Mouse (Mus musculus): ENCODE measurements at regions not wholly inside any gene's neighbourhood (a gene's known extent, or its start where the extent isn't known, plus 50 kb on each side); places are given as distances from the start of the nearest gene placed in this dataset.
"Not testable (repeated sequence)": the region's sequence is repeated elsewhere in the genome, so short reads cannot be mapped to it uniquely, and the experiment has no call there.

DNA sequence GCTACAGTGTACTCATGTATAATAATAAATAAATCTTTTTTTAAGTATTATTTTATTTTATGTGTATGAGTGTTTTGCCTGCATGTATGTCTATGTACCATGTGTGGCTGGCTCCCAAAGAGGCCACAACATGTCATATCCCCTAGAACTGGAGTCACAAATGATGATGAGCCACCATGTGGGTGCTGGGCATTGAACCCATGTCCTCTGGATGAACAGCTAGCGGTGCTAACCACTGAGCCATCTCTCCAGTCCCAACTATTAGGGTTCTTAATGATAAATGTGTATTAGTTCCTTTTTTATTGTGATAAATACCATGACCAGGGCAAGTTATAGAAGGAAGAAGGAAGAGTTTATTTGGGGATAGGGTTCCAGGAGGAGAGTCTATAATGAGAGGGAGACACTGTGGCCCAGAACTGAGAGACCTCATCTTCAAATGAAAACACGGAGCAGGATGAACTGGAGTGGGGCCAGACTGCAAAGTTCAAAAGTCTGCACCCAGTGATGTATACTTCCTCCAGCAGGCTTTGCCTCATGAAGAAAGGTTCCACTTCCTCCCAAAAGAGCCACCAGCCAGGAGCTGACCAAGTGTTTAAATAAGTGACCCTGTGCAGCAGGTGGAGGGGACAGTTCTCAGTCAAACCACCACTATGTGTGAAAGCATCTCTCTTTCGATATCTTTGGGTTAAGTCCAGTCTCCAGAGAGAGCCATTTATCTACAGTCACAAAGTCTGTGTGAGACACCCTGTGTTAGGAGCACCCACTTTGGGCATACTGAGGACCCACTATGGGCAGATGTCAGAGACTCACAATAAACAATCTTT lies 69.8 kb upstream of the Cpsf6 start:
- no peak for DNase-seq (ENCODE audit: low spot score in 2 of 2)

DNA sequence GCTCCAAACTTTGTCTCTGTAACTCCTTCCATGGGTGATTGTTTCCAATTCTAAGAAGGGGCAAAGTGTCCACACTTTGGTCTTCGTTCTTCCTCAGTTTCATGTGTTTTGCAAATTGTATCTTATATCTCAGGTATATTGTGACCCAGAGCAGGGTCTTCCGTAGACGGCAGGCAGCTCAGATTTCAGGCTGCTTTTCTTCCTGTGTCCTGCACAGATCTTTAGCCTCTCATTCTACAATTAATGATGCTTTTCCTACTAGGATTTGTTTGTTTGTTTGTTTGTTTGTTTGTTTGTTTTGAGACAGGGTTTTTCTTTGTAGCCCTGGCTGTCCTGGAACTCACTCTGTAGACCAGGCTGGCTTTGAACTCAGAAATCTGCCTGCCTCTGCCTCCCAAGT lies 69.0 kb upstream of the Cpsf6 start:
- not testable (repeated sequence) for DNase-seq (ENCODE audit: low spot score in 2 of 2)

DNA sequence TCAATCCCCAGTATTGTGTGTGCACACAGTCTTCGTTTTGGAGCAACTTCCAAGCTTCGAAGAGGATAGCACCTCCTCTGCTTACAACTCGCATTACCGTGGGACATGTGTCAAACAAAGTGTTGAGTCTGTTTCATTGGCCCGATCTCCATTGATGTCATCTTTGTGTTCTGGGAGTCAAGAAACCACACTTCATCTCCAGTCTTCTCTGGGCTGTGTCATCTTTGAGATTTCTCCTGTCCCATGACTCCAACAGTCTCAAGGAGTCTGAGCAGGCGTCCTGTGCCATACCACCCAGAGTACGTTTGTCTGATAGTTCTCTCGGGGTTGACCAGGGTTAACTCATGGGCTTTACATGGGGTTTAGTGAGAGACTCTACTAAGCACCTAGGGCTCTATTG lies 67.8 kb upstream of the Cpsf6 start:
- DNase-seq (ENCODE audit: low spot score in 2 of 2): no peak

DNA sequence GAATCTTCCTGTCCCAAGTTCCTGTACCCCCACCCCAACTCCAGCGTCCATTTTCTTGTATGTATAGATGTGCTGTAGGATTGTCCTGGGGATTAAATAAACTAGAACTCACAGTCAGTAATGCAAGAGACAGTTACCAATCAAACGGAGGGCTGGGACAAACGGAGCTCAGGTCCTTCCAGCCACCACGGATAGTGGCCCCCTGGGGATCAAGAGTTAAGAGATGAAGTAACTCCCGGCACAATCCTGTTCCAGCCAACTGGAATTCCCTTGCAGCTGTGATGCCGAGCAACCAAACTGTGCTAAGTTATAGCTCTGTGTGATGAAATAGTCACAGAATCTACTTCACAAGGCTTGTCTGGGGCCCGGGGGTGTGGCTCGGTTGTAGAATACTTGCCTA lies 67.4 kb upstream of the Cpsf6 start:
- DNase-seq (ENCODE audit: low spot score in 2 of 2): no peak

DNA sequence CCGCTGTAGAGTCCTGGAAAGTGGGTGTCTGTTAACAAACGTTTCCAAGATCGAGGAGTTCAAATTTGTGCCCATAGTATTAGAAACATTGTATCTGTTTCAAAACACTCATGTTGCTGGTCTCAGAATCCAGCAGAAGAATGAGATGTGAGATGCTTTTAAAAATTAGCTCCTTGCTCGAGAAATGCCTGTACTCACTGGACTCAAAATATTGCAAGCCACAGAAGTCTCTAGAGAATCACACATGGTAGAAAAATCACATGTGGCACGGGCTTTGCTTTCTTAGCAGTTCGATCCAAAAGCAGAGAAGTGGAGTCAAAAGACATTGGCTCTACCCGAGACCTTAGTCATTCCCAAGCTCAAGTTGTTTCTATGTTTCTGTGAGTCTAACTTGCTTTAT lies 67.0 kb upstream of the Cpsf6 start:
- DNase-seq (ENCODE audit: low spot score in 2 of 2): no peak

DNA sequence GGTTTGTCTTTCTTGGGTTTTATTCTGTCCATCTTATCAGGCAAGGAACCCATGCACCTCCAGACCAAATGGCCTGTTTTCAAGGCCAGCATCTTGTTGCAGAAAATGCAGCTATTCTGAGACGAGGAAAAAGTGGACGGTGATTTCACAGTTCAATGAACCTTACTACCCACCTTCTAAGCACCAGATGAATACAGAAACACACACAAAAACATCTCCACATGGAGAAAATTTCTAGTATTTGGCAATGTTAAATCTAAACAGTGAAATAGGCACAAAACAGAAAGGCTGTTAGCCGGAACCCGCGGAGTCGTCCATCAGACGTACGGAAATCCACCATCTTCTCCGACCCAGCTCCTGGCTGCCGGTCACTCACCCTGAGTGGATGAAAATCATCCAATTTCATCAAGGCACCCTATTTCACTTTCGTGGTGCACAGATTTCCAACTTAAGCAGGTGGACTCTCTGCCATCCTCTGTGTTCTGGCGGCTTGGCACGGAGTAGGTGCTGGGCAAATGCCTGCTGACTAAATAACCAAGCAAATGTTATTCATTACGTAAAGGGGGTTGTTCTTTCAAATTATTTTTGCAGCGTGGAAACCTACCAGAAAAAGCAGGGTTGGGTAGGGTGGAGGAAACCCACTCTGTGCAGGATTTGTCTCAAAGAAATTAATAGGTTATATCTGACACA lies 66.1 kb upstream of the Cpsf6 start:
- DNase-seq (ENCODE audit: low spot score in 2 of 2): no peak

DNA sequence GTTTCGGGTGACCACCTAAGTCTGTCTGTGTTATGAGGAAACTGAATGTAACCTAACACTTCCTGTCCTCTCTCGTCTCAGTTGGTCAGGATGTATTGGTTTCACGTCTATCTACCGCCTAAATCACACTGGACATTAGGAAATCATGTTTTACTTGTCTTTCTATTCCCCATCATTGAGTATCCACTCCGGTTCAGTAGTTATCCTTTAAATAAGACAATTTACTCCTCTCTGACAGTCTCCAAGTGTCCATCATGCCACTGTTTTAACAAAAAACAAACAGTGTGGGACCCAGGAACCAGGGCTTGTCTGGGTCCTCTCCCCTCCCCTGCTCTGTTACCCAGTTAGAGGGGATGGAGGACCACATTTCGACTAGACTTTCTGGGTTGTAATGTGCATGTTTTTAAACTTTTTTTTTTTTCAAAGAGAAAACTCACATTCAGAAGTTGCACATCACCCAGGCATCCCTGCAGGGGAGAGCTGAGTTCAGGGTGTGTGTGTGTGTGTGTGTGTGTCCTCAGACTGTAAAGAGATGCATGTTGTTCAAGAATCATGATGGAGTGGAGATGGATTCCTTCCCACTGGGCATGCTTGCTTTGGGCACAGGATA lies 65.5 kb upstream of the Cpsf6 start:
- no peak for DNase-seq (ENCODE audit: low spot score in 2 of 2)

DNA sequence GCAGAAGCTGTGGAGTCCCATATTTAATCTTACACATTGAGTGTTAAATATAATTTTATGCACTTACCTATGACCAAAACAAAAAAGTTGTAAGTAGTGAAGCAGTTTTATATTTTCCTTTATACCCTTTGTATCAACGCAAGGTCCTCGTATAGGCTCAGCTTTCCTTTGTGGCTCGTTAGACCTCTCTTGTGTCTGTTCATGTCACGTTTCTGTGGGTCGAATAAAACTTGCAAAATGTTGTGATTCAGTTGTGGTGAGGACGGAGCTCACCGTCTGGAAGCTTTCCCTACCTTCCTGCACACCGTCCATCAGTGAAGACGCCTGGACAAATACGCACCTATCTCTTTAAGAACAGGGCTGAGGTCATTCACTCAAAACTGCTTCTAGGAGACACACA lies 64.9 kb upstream of the Cpsf6 start:
- no peak for DNase-seq (ENCODE audit: low spot score in 2 of 2)

DNA sequence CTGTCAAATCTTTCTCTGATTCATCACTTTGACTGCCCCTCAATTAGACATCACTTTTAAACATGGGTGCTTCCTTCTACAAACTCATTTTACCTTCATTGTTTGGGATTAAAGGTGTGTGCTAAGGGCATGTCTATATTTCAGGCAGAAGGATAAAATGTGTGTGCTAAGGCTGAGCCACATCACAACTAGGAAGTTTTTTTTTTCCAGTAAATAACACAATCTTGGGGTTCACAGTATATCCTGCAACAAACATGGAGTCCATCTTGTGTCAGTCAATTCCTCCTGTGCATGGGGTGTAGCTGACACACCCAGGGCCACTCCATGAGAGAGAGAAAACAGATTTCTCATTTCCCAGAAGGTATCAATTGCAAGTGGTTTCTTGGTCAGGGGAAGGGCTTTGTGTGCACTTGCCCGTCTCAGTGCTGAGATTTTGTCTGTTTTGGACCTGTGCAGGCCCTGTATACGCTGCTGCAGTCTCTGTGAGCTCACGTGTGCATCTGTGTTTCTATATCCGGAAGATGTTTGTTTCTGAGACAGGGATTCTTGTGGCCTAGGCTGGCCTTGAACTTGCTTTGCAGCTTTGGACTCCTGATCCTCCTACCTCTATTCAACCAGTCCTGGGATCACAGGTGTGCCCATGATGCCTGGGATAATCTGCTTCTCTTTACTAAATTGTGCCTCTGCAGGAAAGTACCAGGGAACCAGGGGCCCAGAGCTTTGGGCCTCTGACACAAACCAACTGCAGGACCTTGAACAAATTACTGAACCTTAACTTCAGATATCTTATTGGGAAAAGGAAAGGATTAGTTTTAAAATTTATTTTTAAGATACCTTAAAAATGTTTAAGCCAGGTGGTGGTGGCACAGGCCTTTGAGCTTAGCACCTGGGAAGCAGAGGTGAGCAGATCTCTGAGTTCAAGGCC lies 63.9 kb upstream of the Cpsf6 start:
- no peak for DNase-seq (ENCODE audit: low spot score in 2 of 2)

DNA sequence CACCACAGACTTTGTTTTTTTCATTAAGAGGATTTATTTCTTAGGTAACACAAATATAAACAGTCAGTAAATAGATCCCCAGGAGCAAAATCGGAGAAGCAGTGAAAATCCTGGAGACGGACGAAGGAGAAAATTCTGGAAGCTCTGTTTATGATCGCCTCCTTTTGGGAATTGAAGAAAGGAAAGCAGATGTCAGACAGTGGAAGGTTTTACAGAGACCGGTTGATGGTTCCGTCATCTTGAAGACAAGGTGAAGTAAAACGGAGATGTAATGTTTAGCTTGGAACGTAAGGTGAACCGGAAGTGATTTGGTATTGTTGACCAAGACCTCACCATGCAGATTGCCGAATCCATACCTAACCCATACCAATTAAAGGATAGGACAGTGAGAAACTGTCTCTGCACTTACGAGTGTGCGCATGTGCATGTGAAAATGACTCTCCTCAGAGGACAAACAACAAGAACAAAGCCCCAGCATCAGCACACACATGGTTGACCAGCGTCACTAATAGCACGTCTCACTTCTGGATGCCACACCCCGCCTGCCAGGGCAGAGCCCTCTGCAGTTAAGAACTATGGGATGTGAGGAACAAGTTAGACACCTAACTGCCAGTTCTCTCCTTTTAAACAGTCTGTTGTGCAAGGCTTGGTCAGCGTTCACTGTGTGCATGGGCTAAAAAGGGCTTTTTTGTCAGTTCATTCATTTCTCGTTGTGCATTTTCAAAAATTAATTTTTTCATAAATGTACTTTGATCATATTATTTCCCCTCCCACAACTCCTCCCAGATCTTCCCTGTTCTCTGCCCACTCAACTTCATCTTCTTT lies 62.4 kb upstream of the Cpsf6 start:
- DNase-seq (ENCODE audit: low spot score in 2 of 2): no peak

DNA sequence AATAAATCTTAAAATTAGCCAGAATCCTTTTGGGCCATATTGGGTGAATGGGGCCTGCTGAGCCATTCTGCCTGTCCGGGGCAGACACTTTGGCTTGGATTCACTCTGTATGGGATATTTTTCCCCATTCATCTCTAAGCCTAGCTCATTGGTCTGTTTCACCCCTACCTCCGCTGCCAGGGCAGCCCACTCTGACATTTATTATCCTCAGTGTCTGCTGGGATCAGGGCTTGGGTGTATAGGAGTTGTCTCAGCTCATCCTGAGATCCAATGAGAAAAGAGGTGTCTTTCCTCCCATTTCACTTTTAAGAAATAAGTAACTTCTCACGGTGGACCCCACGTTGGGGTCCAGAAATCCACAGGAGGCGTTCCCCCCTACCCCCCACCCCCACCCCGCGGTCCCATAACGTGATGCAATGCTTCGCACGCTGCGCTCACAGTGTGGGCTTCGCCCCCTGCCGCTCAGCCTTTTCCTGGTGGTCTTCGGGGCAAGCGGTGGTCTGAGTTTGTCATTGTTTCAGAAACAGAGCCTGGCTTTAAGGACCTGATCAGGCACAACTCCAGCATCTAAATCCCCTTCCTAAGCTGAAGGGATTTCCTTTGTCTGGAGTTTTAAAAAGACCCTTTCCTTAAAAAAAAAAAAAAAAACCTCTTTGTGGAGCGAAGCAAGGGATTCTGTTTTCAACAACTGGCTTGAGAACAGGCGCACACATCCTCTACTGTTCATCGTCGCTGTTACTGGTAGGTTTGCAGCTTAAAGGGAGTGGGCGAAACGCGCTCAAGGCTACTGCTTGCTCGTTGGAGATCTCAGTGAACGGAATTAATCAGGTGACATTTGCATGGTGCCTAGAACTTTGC lies 61.5 kb upstream of the Cpsf6 start:
- no peak for DNase-seq (ENCODE audit: low spot score in 2 of 2)

DNA sequence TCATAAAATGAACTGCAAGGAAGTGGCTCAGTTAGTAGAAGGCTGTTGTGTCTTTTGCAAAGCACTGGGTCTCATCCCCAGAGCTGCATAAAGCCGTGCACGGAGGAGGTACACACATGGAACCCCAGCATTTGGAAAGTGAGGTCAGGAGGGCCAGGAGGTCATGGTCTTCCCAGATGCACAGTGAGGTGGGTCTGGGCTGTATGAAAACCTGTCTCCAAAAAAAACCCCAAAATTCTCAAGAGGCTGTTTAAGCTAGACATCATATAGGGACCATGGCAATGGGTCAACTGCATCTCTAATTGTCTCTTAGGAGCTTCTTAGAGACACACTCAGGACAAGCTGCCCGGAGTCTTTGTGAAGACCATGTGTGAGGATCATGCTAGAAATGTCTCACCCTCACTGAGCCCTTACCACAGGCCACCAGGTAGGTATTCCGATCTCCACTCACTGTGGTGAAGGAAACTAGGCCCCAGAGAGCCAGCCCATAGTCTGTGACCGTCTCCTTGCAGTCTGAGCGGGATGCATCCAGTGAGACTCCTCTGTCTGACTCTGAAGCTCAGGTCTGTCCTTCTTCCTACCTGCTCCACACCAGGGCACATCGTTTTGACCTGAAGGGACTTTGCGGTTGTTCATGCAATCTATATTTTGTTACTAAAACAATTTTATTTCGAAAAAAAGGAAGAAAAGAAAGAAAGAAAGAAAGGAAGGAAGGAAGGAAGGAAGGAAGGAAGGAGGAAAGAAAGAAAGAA lies 60.6 kb upstream of the Cpsf6 start:
- DNase-seq (ENCODE audit: low spot score in 2 of 2): no peak

DNA sequence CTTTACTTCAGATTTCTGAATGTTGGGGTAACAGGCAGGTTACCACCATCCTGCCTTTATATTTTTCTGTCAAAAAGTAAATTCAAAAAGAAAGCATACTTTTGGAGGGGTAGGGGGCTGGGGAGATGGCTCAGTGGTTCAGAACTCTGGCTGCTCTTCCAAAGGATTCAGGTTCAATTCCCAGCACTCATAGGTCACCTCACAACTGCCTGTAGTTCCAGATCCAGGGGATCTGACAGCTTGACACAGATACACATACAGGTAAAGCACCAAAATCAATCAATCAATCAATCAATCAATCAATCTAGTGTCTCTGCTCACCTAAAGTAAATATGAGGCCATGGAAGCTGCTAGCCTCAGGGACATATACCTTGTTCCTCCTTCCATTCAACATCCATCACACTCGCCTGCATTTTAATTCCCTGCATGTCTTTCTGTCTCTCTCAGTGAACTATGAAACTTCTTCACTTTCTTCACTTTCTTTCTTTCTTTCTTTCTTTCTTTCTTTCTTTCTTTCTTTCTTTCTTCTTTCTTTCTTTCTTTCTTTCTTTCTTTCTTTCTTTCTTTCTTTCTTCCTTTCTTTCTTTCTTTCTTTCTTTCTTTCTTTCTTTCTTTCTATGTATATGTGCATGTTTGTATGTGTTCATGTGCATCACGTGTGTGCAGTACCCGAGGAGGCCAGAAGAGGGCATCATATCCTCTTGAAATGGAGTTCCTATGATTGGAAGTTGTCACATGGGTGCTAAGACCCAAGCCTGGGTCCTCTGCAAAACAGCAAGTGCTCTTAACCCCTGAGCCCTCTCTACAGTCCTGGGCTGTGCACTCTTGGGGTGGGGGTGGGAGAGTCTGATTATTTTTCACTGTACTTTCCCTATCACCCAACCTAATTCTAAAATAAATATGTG lies 59.6 kb upstream of the Cpsf6 start:
- no peak for DNase-seq (ENCODE audit: low spot score in 2 of 2)

DNA sequence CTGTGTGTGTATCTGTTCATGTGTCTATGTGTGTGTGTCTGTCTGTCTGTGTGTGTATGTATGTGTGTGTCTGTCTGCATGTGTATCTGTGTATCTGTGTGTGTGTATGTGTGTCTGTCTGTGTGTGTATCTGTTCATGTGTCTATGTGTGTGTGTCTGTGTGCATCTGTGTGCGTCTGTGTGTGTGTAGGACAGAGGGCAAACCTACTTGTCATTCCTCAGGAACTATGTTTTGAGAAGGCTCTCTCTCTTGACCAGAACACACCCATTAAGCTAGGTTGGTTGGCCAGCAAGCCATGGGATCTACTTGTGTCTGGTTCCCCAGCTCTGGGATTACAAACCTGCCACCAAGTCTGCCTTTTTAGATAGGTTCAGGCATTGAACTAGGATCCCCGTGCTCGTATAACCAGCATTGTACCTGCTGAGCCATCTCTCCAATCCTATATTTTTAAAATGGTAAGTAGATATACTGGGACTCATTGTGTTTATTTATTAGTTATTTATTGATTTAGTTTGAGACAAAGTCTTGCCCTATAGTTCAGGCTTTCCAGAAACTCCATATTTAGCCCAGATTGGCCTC lies 58.9 kb upstream of the Cpsf6 start:
- DNase-seq (ENCODE audit: low spot score in 2 of 2): no peak

DNA sequence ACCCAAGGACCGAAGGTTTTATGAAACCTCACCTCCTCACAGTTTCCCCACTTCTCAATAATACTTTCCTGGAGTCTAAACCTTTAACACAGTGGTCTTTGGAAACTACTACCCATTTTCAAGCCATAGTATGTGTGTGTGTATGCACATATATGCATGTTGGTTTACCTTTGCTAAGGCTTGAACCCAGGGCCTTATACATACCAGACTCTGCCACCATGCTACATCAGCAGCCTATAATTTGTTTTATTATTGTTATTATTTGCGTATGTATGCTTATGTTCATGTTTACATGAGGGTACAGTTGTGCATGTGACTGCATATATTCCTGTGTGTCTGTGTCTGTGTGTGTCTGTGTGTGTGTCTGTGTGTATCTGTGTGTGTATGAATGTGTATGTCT lies 58.2 kb upstream of the Cpsf6 start:
- no peak for DNase-seq (ENCODE audit: low spot score in 2 of 2)

DNA sequence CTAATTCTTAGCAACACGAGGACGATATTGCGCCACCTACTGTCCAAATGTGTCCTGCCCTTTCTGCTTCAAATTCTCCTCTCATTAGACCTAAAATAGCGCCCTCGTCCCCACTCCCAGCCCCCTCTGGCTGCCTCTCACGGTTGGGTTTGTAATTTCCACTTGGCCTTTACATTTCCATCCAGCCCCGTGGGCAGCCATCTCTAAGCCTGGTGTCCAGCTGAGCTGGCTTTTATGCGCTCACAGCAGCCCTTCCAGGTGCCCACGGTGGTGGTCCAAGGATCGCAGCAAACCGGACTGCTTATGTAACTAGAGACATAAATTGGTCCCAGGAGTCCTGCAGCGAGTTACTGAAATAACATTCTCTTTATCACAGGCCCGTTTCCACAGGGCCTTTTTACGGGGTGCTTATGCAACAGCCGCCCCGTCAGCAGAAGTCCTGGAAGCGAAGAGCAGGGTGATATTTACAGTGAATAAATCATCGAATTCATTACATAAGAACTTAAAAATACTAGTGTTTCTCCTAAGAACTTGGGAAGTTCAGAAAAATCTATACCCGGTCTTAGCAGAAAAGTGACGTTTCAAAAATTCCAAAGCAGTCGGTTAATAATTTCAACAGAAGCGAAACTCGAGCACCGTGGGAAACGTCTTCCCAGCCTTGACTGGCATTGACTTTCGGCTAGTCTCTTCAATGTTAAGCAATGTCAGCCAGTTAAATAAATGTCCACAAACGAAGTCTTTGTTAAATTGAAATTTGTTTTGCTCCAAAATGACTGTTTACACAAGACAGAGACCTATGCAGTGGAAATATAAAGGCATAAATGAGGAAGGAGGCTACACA lies 57.3 kb upstream of the Cpsf6 start:
- peak; percentile 53 for DNase-seq (ENCODE audit: low spot score in 2 of 2)

DNA sequence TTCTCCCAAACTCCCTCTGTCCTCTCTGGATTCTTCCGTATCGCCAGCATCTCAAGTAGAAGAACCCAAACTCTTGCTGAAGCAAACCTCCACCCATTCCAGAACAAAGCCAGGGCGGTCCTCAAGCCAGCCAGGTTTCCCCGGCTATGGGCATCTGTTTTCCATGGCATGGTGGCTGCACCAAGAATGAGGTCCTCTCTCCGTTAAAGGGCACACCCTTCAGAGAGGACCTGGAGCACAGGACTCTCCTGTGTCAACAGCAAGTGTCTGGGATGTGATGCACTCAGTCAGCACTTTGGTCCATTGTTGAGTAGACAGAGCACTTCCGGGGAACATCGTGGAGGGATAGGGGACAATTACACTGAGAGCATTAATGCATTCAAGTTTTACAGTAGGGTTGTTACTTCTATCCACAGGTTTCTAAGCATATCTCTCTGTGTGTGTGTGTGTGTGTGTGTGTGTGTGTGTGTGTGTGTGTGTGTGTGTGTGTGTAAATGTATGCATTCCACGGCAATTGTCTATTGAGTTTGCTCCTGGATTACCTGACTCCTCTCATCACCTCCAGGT lies 56.6 kb upstream of the Cpsf6 start:
- no peak for DNase-seq (ENCODE audit: low spot score in 2 of 2)

Measured in right cerebral cortex, adult 2 months (tissue).